Mouse (Mus musculus) kidney, embryonic 16.5 days (tissue): Measurements from ENCODE around the gene Gm13199. TPM values are rescaled to one million over a fixed set of nuclear protein-coding genes. Genes with fewer than 3 reads are reported as not detected.

Experiments
- ATAC-seq: fragments of 200-750 bp; cut with Nextera tagmentation; 2 replicates; pipeline ENCODE4 v1.8.0; 2017; ENCODE audit warnings: moderate TSS enrichment; ENCODE audit not compliant: low FRiP score, low TSS enrichment
- H3K27ac ChIP-seq: fragments of 300-500 bp; sonication (generic); 2 replicates; pipeline ENCODE4 v1.5.1; 2014; ENCODE audit warnings: low read length
- H3K27me3 ChIP-seq: fragments of 300-500 bp; sonication (generic); 2 replicates; pipeline ENCODE4 v1.6.1; 2014; ENCODE audit warnings: low read length, control low read depth, mixed read lengths; ENCODE audit not compliant: insufficient read depth
- H3K36me3 ChIP-seq: fragments of 300-500 bp; sonication (generic); 2 replicates; pipeline ENCODE4 v1.6.1; 2014; ENCODE audit warnings: low read length, control low read depth, mixed read lengths; ENCODE audit not compliant: insufficient read depth
- H3K4me1 ChIP-seq: fragments of 300-500 bp; sonication (generic); 2 replicates; pipeline ENCODE4 v1.6.1; 2014; ENCODE audit warnings: low read length, control low read depth, mixed read lengths; ENCODE audit not compliant: insufficient read depth
- H3K4me2 ChIP-seq: fragments of 300-500 bp; sonication (generic); replicated peaks from 2 replicates; pipeline ENCODE4 v1.6.1; 2014; ENCODE audit warnings: low read depth, low read length
- H3K4me3 ChIP-seq: fragments of 300-500 bp; sonication (generic); 2 replicates; pipeline ENCODE4 v1.5.1; 2014; ENCODE audit warnings: mild to moderate bottlenecking, low read length
- H3K9ac ChIP-seq: fragments of 300-500 bp; sonication (generic); replicated peaks from 2 replicates; pipeline ENCODE4 v1.6.1; 2014; ENCODE audit warnings: low read length
- H3K9me3 ChIP-seq: fragments of 300-500 bp; sonication (generic); 2 replicates; pipeline ENCODE4 v1.6.1; 2016; ENCODE audit warnings: low read length, control low read depth
- WGBS: fragments of 180-500 bp; shearing (Covaris S2); extraction: QIAGEN DNeasy Blood & Tissue Kit; methylation state at CpG from one replicate; pipeline ENCODE4 v1.1.7; 2014; 5-methylcytosine and 5-hydroxymethylcytosine counted together
- polyA plus RNA-seq: library from polyadenylated mRNA; unstranded; fragments of >200 nt; fragmentation: Nextera tagmentation; extraction: Ambion mirVana; gene quantifications from 2 replicates; pipeline ENCODE4 v1.2.1, GENCODE M21; 2015

The Gm13199 gene
- 1.3 and 1.6 TPM in 2 replicates for polyA plus RNA-seq

DNA sequence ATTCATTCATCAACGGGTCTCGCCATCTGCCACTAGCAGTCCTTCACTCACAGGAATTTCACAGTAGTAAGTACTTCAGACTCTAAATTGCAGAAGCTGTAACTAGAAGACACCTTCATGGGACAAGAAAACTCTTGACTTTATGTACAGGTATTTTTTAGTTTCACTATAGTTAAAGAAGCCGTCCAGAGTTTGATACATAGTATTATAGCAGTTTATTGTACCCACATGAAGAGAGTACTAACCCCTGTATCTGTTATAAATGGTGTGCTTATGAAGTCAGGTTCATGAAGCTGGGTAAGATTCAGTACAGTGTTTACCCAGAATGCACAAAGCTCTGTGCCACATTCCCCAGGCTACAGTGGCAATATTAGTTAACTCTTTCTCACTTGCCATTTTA, at the start of gene Gm13199:
Gene Gm13199 (minus strand): TSS at position 101 of the 400 bp plus-strand sequence.
- no peak for ATAC-seq
- Histone ChIP-seq H3K9ac (no peak within 1 kb of the TSS), H3K4me1 (no peaks in the 10 kb centered on the region), H3K27me3 (no peaks in the 10 kb centered on the region), H3K4me2 (no peak within 1 kb of the TSS), H3K9me3 (no peaks in the 10 kb centered on the region), H3K4me3 (no peak within 1 kb of the TSS), H3K36me3 (peaks cover 50% of the 10 kb centered on the region), H3K27ac (no peak within 1 kb of the TSS)
- WGBS: 94% methylated on average over 3 of the region's 3 CpGs

DNA sequence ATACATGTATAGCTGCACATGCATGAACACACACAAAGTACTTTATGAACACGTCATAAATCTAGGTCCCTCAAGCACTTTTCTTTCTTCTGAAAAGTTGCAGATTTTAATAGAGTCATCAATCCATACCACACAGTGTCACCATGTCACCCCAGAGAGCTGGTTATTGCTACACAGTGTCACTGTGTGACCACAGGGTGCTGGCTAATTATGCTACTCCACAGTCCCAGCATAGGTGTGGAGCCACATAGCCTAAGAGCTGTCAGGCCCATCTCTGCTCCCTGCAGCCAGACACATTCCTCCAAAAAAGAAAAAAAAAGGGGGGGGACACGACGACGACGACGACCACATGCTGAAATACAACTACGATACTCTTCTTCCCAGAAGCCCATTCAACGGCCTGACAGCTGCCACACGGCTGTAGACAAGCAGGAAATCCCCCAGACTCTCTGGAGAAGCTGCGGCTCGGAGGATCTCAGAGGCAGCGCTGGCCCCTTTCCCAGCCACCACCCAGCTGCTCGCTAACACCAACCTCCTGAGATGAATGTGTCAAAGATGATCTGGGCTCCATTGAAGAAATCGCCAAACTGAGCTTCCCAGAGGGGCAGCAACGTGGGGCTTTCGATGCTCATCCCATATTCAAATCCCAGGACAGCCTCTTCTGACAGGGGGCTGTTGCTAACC, 48.7 kb upstream of the Gm13199 start:
- no peaks in the 10 kb centered on the region for H3K36me3 ChIP-seq
- no peak overlapping the region for H3K27ac ChIP-seq
- no peaks in the 10 kb centered on the region for H3K4me1 ChIP-seq
- ATAC-seq: no peak
- no peak overlapping the region for H3K9ac ChIP-seq
- H3K4me2 ChIP-seq: no peak overlapping the region
- H3K4me3 ChIP-seq: no peak overlapping the region
- 68% methylated on average over 16 of the region's 16 CpGs for WGBS
- H3K9me3 ChIP-seq: no peaks in the 10 kb centered on the region
- H3K27me3 ChIP-seq: no peaks in the 10 kb centered on the region

DNA sequence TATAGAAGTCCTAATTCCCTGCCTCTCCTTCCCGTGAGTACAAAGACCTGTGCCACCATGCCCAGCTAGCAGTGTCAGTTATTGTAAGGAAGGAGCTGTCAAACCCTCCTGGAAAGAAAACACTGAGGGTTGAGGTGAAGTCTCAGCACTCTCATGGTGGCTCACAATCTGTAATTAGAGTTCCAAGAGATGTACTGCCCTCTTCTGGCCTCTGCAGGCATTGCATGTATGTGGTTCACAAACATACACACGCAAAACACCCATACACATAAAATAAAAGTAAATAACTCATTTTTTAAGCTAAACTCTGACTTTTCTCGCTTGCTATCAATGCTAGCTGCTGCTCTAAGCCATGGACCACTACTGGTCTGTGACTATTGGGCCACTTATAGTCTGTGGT, 43.9 kb upstream of the Gm13199 start:
- H3K27me3 ChIP-seq: no peaks in the 10 kb centered on the region
- no peak overlapping the region for H3K9ac ChIP-seq
- H3K4me1 ChIP-seq: no peaks in the 10 kb centered on the region
- H3K4me2 ChIP-seq: no peak overlapping the region
- H3K9me3 ChIP-seq: no peaks in the 10 kb centered on the region
- no peak overlapping the region for H3K4me3 ChIP-seq
- WGBS: 68% methylated on average over 3 of the region's 3 CpGs
- H3K36me3 ChIP-seq: 0 out of 2 replicates have a peak, but pooled peaks cover 2% of the 10 kb centered on the region
- ATAC-seq: no peak
- no peak overlapping the region for H3K27ac ChIP-seq

DNA sequence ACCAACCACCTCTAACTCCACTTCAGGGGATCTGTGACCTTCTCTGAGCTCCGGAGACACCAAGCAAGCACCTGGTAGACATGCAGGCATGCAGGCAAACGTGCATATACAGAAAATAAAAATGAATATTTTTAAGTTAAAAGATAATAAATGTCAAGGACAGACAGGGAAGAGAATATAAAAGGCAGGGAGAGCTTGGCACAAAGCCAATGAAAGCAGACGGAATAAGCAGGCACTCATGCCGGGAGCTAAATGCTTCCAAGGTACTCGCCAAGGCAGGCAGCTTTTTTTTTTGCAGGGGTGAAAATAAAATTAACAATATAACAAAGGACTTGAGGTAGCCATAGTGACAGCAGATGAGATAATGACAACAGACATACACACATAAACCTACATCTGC, 43.4 kb upstream of the Gm13199 start:
- H3K4me2 ChIP-seq: no peak overlapping the region
- H3K9me3 ChIP-seq: no peaks in the 10 kb centered on the region
- no peak overlapping the region for H3K4me3 ChIP-seq
- H3K4me1 ChIP-seq: no peaks in the 10 kb centered on the region
- 0 out of 2 replicates have a peak, but pooled peaks cover 3% of the 10 kb centered on the region for H3K36me3 ChIP-seq
- ATAC-seq: no peak
- no peak overlapping the region for H3K27ac ChIP-seq
- H3K27me3 ChIP-seq: no peaks in the 10 kb centered on the region
- WGBS: 33% methylated on average over 5 of the region's 5 CpGs
- H3K9ac ChIP-seq: no peak overlapping the region

DNA sequence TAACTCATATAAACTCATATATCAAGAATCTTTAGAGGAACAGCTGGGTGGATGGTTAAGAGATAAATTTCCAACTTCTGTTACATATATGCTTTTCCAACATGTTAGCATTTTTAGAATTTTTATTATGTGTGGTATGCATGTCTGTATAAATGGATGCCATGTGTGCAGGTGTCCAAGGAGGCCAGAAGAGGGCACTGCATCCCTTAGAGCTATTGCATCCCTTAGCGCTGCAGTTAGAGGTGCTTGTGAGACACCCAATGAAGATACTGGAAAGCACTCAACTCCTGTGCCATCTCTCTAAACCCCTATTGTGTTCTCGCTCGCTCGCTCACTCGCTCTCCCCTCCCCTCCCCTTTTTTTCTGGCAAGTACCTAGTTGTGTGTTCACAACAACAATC, 37.4 kb upstream of the Gm13199 start:
- Histone ChIP-seq H3K27me3 (no peaks in the 10 kb centered on the region), H3K27ac (no peak overlapping the region), H3K4me3 (no peak overlapping the region), H3K36me3 (peaks cover 6% of the 10 kb centered on the region; the same call in 1 of the 2 replicates), H3K4me2 (no peak overlapping the region), H3K4me1 (peaks cover 4% of the 10 kb centered on the region; the same call in 1 of the 2 replicates), H3K9me3 (no peaks in the 10 kb centered on the region), H3K9ac (no peak overlapping the region)
- no peak for ATAC-seq
- WGBS: 71% methylated on average over 5 of the region's 5 CpGs

DNA sequence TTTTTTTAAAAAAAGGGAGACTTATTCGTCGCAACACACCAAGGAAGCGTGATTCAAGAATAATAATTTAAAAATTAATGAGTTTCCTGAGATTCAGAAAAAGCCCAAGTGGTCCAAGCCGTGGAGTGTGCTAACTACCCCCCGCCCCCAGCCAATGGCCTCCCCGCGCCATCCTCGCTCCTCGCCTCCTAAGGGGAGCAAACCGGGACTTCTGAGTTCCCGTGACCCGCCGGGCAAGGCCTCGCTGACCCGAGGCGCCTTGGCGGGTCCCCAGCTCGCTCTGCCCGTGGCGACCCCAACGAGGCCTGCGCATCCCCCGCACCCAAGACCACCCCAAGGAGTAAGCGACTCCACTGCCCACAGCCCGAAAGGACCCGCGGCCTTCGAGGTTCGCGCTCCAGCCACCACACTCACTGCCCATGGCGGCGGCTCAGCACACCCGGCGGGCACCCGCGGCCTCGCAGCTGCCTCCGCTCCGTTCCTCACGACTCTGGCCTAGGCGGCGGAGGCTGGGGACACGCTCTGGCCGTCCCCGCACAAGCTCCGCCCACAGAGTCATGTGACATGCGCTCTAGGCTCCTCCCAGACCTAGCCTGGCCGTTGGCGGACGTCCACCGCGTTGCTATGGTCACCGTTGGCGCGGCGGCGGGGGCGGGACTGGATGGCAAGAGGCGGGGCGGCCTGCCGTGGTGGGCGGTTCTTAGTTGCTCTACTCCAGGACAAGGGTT, 32.3 kb upstream of the Gm13199 start, which contains the start of gene Sec61a2:
Gene Sec61a2 (minus strand): TSS at position 590 of the 728 bp plus-strand sequence.
- Histone ChIP-seq H3K27ac (peak within 1 kb of the TSS; percentile 89), H3K4me2 (peak within 1 kb of the TSS; percentile 53), H3K4me1 (peaks cover 10% of the 10 kb centered on the region), H3K27me3 (no peaks in the 10 kb centered on the region), H3K9ac (peak within 1 kb of the TSS; percentile 95), H3K9me3 (no peaks in the 10 kb centered on the region), H3K36me3 (peaks cover 12% of the 10 kb centered on the region), H3K4me3 (peak within 1 kb of the TSS; percentile 91)
- peak; percentile 99 for ATAC-seq
- WGBS: under 1% methylated on average over 62 of the region's 62 CpGs

DNA sequence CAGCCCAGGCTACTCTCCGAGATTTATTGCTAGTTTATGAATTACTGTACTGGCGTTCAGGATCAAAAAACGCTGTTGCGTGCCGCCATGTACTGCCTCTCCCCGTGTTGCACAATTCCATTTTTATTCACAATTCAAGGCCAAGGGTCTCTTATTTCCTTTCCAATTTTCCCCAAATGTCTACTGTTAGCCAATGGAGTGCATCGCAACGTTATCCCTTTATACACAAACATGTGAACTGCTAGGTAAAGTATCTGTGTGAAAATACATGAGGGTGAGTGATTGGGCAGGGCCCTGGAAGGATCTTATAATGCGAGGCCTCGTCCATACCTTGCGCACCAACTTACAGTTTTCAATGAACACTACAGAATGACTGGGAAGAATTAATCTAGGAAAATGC, 31.6 kb upstream of the Gm13199 start:
- Histone ChIP-seq H3K4me2 (peak overlapping the region; percentile 53), H3K4me3 (peak overlapping the region; percentile 91), H3K27me3 (no peaks in the 10 kb centered on the region), H3K36me3 (peaks cover 12% of the 10 kb centered on the region), H3K27ac (no peak overlapping the region), H3K4me1 (peaks cover 10% of the 10 kb centered on the region), H3K9ac (peak overlapping the region; percentile 95), H3K9me3 (no peaks in the 10 kb centered on the region)
- ATAC-seq: no peak
- 20% methylated on average over 11 of the region's 11 CpGs for WGBS

DNA sequence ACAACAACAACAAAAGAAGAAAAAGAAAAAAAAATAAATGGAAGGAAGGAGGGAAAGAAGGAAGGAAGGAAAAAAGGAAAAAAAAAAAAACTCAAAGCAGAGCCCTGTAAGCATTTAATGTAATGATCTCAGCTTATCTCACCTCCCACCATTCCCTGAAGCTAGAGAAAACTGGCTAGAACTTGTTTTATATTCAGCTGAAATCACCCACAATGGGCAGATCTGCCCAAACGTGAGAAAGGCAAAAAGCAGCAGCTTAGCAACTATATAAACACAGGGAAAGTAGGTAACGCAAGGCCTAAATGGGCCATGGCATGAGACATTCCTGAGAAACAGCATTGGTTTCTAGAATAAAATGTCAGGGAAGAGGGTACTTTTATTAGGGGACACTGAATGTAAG, 26.7 kb upstream of the Gm13199 start:
- no peak for ATAC-seq
- Histone ChIP-seq H3K4me1 (peaks cover 6% of the 10 kb centered on the region; the same call in 1 of the 2 replicates), H3K9me3 (no peaks in the 10 kb centered on the region), H3K4me2 (no peak overlapping the region), H3K9ac (no peak overlapping the region), H3K4me3 (no peak overlapping the region), H3K27ac (no peak overlapping the region), H3K27me3 (no peaks in the 10 kb centered on the region), H3K36me3 (peaks cover 38% of the 10 kb centered on the region)
- WGBS: 65% methylated on average over 2 of the region's 2 CpGs

DNA sequence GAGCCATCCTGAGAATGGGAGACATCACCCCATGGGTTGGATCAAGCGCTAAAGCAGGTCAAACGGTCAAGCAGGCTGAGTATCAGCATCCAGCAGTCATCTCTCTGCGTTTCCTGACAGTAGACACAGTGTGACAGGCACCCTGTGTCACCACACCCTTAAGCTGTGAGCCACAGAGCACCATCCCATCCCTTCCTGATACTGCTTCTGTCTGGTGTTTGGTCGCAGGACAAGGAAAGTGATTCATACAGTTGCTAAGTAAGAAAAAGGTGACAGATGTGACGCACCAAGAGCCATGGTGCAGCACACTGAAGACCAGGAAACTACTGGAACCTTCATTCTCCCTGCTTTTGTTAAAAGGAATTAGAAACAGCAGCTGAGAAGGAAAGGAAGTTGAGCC, 26.1 kb upstream of the Gm13199 start:
- Histone ChIP-seq H3K4me3 (no peak overlapping the region), H3K4me2 (no peak overlapping the region), H3K9ac (no peak overlapping the region), H3K9me3 (no peaks in the 10 kb centered on the region), H3K27me3 (no peaks in the 10 kb centered on the region), H3K36me3 (peaks cover 41% of the 10 kb centered on the region), H3K27ac (no peak overlapping the region), H3K4me1 (peaks cover 4% of the 10 kb centered on the region; the same call in 1 of the 2 replicates)
- ATAC-seq: no peak
- 85% methylated on average over 5 of the region's 5 CpGs for WGBS

DNA sequence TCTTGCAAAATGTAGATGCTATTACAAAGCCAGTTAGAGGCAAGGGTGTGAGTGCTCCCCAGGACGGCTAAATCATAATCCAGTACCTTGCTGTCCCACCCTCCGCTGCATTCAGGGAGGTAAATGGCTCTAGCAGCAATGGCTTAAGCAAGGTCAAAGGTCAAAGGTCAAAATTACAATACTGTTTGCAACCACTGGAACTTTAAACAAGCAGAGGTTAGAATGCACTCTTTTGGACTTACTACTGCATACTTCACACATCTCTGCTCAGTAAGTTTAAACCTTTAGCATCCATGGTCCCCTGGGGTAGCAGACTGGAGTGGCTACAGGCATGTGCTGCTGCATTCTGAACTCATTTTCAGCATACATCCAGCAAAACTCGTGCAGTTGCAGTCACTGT, 14.7 kb upstream of the Gm13199 start:
- no peak overlapping the region for H3K4me3 ChIP-seq
- H3K9me3 ChIP-seq: no peaks in the 10 kb centered on the region
- no peaks in the 10 kb centered on the region for H3K27me3 ChIP-seq
- no peak overlapping the region for H3K4me2 ChIP-seq
- 81% methylated on average over 3 of the region's 3 CpGs for WGBS
- no peak for ATAC-seq
- H3K27ac ChIP-seq: no peak overlapping the region
- no peak overlapping the region for H3K9ac ChIP-seq
- H3K36me3 ChIP-seq: peaks cover 64% of the 10 kb centered on the region
- no peaks in the 10 kb centered on the region for H3K4me1 ChIP-seq
